Mouse (Mus musculus) hindbrain, embryonic 11.5 days (tissue): ENCODE results near the gene Baz1a. TPM values are rescaled to one million over a fixed set of nuclear protein-coding genes. Genes with fewer than 3 reads are reported as not detected.
"Not testable (repeated sequence)": the region's sequence is repeated elsewhere in the genome, so short reads cannot be mapped to it uniquely, and the experiment has no call there.

Experiments
- ATAC-seq: fragments of 200-750 bp; cut with Nextera tagmentation; 2 replicates; pipeline ENCODE4 v1.8.0; 2017; ENCODE audit warnings: mild to moderate bottlenecking, moderate TSS enrichment, moderate library complexity; ENCODE audit not compliant: low FRiP score
- DNase-seq: peaks from one replicate; pipeline ENCODE4 v3.0.0-alpha.2; 2015; ENCODE audit warnings: low spot score
- H3K27ac ChIP-seq: fragments of 300-500 bp; sonication (generic); 2 replicates; pipeline ENCODE4 v1.5.1; 2014; ENCODE audit warnings: mild to moderate bottlenecking, low read depth, low read length
- H3K27me3 ChIP-seq: fragments of 300-500 bp; sonication (generic); 2 replicates; pipeline ENCODE4 v1.6.1; 2014; ENCODE audit warnings: mild to moderate bottlenecking, low read length, moderate library complexity, mixed read lengths; ENCODE audit not compliant: control insufficient read depth, insufficient read depth
- H3K36me3 ChIP-seq: fragments of 300-500 bp; sonication (generic); 2 replicates; pipeline ENCODE4 v1.6.1; 2014; ENCODE audit warnings: mild to moderate bottlenecking, low read length, moderate library complexity, mixed read lengths; ENCODE audit not compliant: control insufficient read depth, insufficient read depth
- H3K4me1 ChIP-seq: fragments of 300-500 bp; sonication (generic); replicated peaks from 2 replicates; pipeline ENCODE4 v1.6.1; 2014; ENCODE audit warnings: low read length, mixed read lengths; ENCODE audit not compliant: control insufficient read depth, insufficient read depth
- H3K4me2 ChIP-seq: fragments of 300-500 bp; sonication (generic); replicated peaks from 2 replicates; pipeline ENCODE4 v1.6.1; 2014; ENCODE audit warnings: mild to moderate bottlenecking, low read depth, low read length
- H3K4me3 ChIP-seq: fragments of 300-500 bp; sonication (generic); 2 replicates; pipeline ENCODE4 v1.5.1; 2014; ENCODE audit warnings: low read depth, low read length
- H3K9ac ChIP-seq: fragments of 300-500 bp; sonication (generic); 2 replicates; pipeline ENCODE4 v1.6.1; 2014; ENCODE audit warnings: low read depth, low read length
- H3K9me3 ChIP-seq: fragments of 300-500 bp; sonication (generic); 2 replicates; pipeline ENCODE4 v1.6.1; 2016; ENCODE audit warnings: low read length; ENCODE audit not compliant: control insufficient read depth
- WGBS: fragments of 180-500 bp; shearing (Covaris S2); extraction: QIAGEN DNeasy Blood & Tissue Kit; methylation state at CpG from one replicate; pipeline ENCODE4 v1.1.7; 2014; 5-methylcytosine and 5-hydroxymethylcytosine counted together
- polyA plus RNA-seq: library from polyadenylated mRNA; unstranded; fragments of >200 nt; fragmentation: Nextera tagmentation; extraction: Ambion mirVana; gene quantifications from 2 replicates; pipeline ENCODE4 v1.2.1, GENCODE M21; 2014

Gene Baz1a
- polyA plus RNA-seq, 1 experiment from 2014 or later, result 42.1 TPM

GRCm38 (mm10) chr12:55016339-55017118 is 2.4 kb upstream of the Baz1a start:
- Histone ChIP-seq H3K27ac (no peak overlapping the region), H3K36me3 (no peaks in the 10 kb centered on the region), H3K4me2 (no peak overlapping the region), H3K4me1 (no peaks in the 10 kb centered on the region), H3K9ac (no peak overlapping the region), H3K27me3 (no peaks in the 10 kb centered on the region), H3K4me3 (no peak overlapping the region), H3K9me3 (no peaks in the 10 kb centered on the region)
- ATAC-seq, result no peak
- DNase-seq, result no peak
- WGBS, result 79% methylated on average over 8 of the region's 8 CpGs

GRCm38 (mm10) chr12:55015428-55015827 is 1.3 kb upstream of the Baz1a start:
- no peak for DNase-seq
- Histone ChIP-seq H3K9ac (no peak overlapping the region), H3K36me3 (no peaks in the 10 kb centered on the region), H3K4me1 (no peaks in the 10 kb centered on the region), H3K27me3 (no peaks in the 10 kb centered on the region), H3K4me2 (no peak overlapping the region), H3K9me3 (no peaks in the 10 kb centered on the region), H3K4me3 (no peak overlapping the region), H3K27ac (no peak overlapping the region)
- ATAC-seq, result no peak
- 77% methylated on average over 5 of the region's 5 CpGs for WGBS

GRCm38 (mm10) chr12:55013031-55013430 is 1.1 kb downstream of the Baz1a start:
- no peaks in the 10 kb centered on the region for H3K36me3 ChIP-seq
- 85% methylated on average over 1 of the region's 1 CpGs for WGBS
- DNase-seq (no peak), ATAC-seq (no peak)
- no peaks in the 10 kb centered on the region for H3K27me3 ChIP-seq
- no peak overlapping the region for H3K4me3 ChIP-seq
- no peak overlapping the region for H3K4me2 ChIP-seq
- H3K9ac ChIP-seq, result no peak overlapping the region
- H3K4me1 ChIP-seq, result no peaks in the 10 kb centered on the region
- no peaks in the 10 kb centered on the region for H3K9me3 ChIP-seq
- no peak overlapping the region for H3K27ac ChIP-seq

- H3K36me3 ChIP-seq, result no peaks in the 10 kb centered on the region
- no peaks in the 10 kb centered on the region for H3K27me3 ChIP-seq
- no peak overlapping the region for H3K27ac ChIP-seq
- H3K9ac ChIP-seq, result no peak overlapping the region
- ATAC-seq (no peak), DNase-seq (no peak)
- no peak overlapping the region for H3K4me3 ChIP-seq
- WGBS, result 90% methylated on average over 14 of the region's 14 CpGs
- H3K4me2 ChIP-seq, result no peak overlapping the region
- no peaks in the 10 kb centered on the region for H3K9me3 ChIP-seq
- H3K4me1 ChIP-seq, result no peaks in the 10 kb centered on the region
Measured at GRCm38 (mm10) chr12:55007361-55008008, 6.7 kb downstream of the Baz1a start.

GRCm38 (mm10) chr12:55006071-55006470 is 8.1 kb downstream of the Baz1a start:
- no peak overlapping the region for H3K9ac ChIP-seq
- ATAC-seq (no peak), DNase-seq (no peak)
- no peak overlapping the region for H3K27ac ChIP-seq
- no peaks in the 10 kb centered on the region for H3K9me3 ChIP-seq
- no peaks in the 10 kb centered on the region for H3K4me1 ChIP-seq
- no peaks in the 10 kb centered on the region for H3K27me3 ChIP-seq
- no peak overlapping the region for H3K4me2 ChIP-seq
- whole genome bisulfite sequencing, result 94% methylated on average over 7 of the region's 7 CpGs
- no peaks in the 10 kb centered on the region for H3K36me3 ChIP-seq
- H3K4me3 ChIP-seq, result no peak overlapping the region

- DNase-seq (no peak), ATAC-seq (no peak)
- WGBS, result 89% methylated on average over 3 of the region's 3 CpGs
- H3K27me3 ChIP-seq, result no peaks in the 10 kb centered on the region
- H3K4me2 ChIP-seq, result no peak overlapping the region
- no peak overlapping the region for H3K4me3 ChIP-seq
- no peaks in the 10 kb centered on the region for H3K36me3 ChIP-seq
- no peaks in the 10 kb centered on the region for H3K4me1 ChIP-seq
- no peak overlapping the region for H3K9ac ChIP-seq
- H3K27ac ChIP-seq, result no peak overlapping the region
- H3K9me3 ChIP-seq, result no peaks in the 10 kb centered on the region
Measured at GRCm38 (mm10) chr12:55004396-55004795, 9.8 kb downstream of the Baz1a start.

- H3K27ac ChIP-seq, result no peak overlapping the region
- no peak overlapping the region for H3K9ac ChIP-seq
- no peaks in the 10 kb centered on the region for H3K27me3 ChIP-seq
- ATAC-seq (no peak), DNase-seq (no peak)
- WGBS, result 90% methylated on average over 5 of the region's 5 CpGs
- H3K9me3 ChIP-seq, result no peaks in the 10 kb centered on the region
- H3K4me3 ChIP-seq, result no peak overlapping the region
- H3K36me3 ChIP-seq, result no peaks in the 10 kb centered on the region
- H3K4me1 ChIP-seq, result no peaks in the 10 kb centered on the region
- H3K4me2 ChIP-seq, result no peak overlapping the region
Measured at GRCm38 (mm10) chr12:55003843-55004242, 10.3 kb downstream of the Baz1a start.

GRCm38 (mm10) chr12:55002532-55002931 is 11.6 kb downstream of the Baz1a start:
- WGBS, result 98% methylated on average over 7 of the region's 7 CpGs
- not testable (repeated sequence) for H3K27me3 ChIP-seq, H3K9ac ChIP-seq, ATAC-seq, H3K9me3 ChIP-seq, H3K27ac ChIP-seq, DNase-seq, H3K4me2 ChIP-seq, H3K4me1 ChIP-seq, H3K36me3 ChIP-seq, H3K4me3 ChIP-seq
